Mouse (Mus musculus) left cerebral cortex, adult 9 months (tissue): ENCODE measurements around the gene LTO1.

Experiments
- DNase-seq, 2 experiments: peaks; one replicate each; pipeline ENCODE4 v3.0.0; 2022; ENCODE audit warnings: low spot score in 2 of 2

The LTO1 gene

GRCm38 (mm10) chr7:144908705-144909104, 6.2 kb upstream of the LTO1 start:
- DNase-seq = peak in 1 of 2 experiments; percentile 44

DNA sequence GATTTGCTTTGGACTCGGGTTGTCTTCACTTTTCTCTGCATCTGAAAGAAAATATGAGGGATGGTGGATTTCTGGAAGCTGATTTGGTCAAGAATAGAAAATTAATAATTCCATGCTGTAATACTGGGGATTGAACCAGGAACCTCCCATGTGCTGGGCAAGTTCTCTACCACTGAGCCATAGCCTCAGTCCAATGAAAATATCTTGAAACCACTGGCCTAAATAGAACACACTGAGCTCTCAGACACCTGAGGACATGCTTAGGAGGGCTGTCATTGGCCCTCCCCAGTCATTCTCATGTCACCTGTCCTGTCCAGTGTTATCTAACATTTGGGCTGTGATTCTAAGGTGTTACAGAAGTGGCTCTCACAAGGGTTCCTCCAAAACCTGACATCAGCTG, 3.8 kb upstream of the LTO1 start:
- DNase-seq = peak in 1 of 2 experiments; percentile 68

DNA sequence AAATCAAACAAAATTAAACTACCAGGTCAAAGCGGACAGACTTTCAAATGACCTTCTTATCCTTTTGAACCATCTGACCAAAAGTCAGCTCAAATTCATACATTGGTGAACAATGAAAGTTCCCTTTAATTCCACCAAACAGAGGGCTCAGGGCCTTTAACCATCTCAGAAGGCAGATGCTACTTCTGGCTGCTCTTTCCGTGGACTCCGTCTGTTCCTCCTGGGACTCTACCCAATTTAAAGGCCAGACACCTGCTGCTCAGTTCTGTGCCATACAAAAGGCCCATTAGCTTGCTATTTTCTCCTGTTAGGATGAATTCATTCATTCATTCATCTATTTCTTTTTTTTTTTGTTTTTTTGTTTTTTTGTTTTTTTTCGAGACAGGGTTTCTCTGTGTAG, 2.0 kb upstream of the LTO1 start:
- no peak for DNase-seq

DNA sequence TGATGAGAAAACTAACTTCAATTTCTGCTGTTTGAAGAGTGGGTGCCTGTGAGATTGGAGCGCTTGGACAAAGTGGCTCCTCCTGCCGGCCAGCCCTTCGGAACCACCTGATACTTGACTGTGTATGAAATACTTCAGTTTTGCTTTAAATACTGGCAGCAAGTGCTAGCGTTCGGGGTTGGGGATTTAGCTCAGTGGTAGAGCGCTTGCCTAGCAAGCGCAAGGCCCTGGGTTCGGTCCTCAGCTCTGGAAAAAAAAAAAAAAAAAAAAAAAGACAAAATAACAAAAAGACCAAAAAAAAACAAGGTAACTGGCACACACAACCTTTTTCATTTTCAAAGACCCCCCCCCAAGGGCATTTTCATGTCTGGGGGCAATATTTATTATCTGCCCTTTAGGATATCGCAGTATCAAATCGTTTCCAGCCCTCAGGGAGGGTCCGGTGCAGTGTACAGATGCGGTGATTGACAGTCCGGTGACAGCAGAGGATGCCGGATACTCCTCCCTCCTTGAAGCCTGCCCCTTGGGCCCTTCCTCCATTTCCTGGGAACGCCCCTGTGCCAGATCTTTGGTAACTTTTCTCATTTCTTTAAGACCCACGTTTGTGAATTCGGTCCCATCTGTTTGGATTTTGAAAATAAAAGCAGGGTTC, 478 bp upstream of the LTO1 start:
- DNase-seq = peak; percentile 59 to 91

GRCm38 (mm10) chr7:144918823-144919222, 3.9 kb downstream of the LTO1 start:
- no peak for DNase-seq

DNA sequence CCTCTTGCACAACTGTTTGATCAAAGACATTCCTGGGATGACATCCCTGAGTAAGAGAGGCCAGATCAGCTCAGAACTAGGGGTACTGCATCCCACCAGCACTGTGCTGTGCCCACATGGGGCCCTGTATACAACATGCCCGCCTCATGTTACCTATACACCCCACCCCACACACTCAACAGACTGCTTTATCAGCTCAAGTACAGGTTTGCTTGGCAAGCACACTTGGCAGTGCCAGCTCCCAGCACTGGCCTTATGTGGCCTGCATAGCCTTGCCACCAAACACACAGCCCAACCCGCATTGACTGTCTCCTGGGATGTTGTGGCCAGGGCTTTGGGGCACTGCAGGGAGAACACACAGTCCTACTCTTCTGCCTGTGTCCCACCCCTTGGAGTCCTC, 12.7 kb downstream of the LTO1 start:
- DNase-seq = no peak

DNA sequence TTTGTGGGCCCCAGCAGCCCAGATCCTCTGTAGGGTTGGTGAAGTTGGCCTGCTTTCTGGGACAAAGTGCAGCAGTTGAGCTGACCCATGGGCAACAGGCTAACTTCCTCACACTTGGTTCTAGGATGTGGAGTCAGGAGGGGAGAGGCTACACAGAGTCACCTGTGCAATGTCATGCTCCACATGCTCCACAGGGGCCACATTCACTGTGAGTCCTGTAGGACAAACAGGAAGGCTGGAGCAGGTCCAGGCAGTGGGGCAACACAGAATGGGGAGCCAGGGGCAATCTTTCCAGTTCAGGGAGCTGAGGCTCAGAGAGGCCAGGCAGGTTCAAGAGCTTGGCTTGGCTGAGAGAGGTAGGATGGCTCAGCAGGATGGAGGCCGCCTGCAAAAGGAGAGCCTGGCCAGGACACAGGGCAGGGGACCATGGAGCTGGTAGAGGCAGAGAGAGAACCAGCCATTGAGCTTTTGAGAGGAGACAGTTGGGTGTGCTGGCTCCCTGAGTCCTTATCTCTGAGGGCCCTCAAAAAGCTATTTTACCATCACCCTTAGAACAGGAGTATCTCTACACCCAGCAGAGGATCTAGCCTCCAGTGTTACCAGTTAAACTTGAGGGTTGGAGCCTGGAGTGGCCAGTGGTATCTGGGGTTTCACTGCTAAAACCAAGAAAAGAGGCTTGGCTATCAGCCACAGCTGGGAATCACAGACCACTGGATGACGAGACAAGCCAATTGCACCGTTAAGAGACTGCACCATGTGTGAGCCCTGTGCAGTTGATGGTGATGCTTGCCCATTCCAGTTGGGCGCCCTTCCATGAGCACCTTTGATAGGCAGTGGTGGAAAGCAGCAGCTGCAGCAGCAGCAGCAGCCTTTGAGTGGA, 13.3 kb downstream of the LTO1 start:
- no peak for DNase-seq

GRCm38 (mm10) chr7:144928889-144929210, 13.9 kb downstream of the LTO1 start:
- no peak for DNase-seq

DNA sequence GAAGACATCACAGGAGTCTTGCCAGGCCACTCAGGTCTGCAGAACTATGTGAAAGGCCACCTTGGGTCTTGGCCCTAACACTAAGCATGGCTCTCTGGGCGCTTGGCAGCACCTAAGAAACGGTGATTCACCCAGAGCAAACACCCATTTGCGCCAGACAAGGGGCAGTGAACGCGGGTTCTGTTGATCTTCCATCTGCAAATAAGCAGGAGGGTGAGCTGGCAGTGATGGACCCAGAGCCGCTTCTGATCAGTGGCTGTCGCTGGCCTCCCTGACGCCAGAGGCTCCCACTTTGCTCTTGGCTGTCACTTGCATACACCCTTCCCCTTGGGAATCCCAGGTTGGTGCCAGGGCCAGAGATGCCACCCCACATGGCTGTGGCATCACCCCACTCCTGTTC, 14.6 kb downstream of the LTO1 start:
- DNase-seq = no peak

- no peak for DNase-seq
These were observed 15.0 kb downstream of the LTO1 start for GRCm38 (mm10) chr7:144929931-144930330.

- DNase-seq = no peak
These were observed 16.9 kb downstream of the LTO1 start for GRCm38 (mm10) chr7:144931778-144932177.

- no peak for DNase-seq
These were observed 17.6 kb downstream of the LTO1 start for GRCm38 (mm10) chr7:144932389-144932937.

DNA sequence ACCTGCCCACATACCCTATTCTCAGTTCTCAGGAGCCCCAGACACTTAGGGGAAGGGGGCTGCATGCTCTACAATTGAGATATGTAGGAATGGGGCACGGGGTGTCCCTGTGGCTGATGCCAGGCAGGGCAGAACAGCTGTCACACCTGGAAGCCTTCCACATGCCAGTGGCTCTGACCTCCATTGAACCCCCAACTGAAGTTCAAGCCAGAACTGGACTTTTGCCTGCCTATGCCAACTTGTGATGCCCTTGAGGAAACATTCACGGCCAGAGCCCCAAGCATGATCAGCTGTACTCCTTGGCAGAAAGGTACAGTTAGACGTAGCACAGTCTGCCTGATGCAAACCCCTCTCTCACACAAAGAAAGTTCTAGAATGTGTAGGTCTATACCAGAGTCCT, 18.4 kb downstream of the LTO1 start:
- DNase-seq = no peak

DNA sequence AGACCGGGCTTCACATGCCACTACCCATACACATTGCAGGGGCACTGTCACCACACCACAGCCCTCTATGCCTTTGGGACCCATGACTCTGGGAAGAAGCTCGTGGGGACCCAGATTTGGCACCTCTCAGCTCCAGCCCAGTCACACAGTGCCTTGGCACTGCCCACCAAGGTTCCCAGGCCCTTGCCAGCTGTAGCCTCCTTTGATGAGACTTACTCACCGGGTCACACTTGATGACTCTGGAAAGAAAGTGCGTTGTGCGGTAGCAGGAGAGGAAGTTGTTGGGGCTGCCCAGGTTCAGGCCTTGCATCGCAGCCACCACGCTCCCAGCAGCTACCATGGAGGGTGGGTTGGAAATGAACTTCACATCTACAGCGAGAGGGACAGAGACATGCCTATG, 18.9 kb downstream of the LTO1 start:
- no peak for DNase-seq

DNA sequence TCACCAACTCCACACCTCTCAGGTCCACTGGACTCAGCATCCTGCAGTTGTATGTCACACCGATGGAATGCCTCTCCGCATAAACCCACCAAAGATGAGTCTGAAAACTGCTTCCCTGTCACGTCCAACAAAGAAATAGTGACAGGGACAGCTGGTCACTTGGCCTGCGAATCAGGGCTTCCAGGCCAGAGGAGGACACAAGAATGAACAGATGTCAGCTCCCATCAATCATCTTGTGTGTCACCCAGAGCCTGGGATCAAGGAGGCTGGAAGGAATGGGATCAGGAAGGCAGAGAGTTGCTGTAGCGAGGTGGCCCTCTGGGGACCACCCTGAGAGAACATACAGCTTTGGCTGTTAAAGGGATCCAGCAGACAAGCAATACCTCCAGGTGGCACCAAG, 20.0 kb downstream of the LTO1 start:
- no peak for DNase-seq

GRCm38 (mm10) chr7:144935563-144935962, 20.7 kb downstream of the LTO1 start:
- peak in 1 of 2 experiments; percentile 64 for DNase-seq

DNA sequence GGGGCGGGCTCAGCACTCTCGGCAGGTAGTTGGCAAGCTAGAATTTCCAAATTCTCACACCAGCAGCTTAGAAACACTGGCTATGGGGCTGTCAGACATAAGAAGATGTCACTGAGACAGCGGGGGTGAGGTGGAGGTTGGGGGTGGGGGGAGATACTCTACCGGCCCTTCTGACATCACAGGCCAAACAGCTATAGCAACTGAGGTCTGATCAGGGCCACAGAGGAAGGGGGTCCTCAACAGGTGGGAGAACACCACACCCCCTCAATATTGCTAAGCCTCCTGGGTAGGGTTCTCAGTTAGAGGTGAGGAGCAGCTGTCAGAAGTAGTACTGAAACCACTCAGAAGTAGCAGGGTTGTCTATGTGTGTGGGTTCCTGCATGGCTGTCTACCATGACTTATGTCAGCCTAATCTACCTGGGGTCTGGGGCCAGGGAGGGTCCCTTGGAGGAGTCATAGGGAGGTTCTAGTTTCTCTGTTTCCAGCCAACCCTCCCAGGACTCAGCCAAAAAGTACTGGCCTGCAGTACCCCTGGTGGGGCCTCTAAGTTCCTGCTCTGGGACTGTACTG, 21.5 kb downstream of the LTO1 start:
- no peak for DNase-seq

- peak in 1 of 2 experiments; percentile 90 for DNase-seq
These were observed 22.6 kb downstream of the LTO1 start for GRCm38 (mm10) chr7:144937490-144937889.

DNA sequence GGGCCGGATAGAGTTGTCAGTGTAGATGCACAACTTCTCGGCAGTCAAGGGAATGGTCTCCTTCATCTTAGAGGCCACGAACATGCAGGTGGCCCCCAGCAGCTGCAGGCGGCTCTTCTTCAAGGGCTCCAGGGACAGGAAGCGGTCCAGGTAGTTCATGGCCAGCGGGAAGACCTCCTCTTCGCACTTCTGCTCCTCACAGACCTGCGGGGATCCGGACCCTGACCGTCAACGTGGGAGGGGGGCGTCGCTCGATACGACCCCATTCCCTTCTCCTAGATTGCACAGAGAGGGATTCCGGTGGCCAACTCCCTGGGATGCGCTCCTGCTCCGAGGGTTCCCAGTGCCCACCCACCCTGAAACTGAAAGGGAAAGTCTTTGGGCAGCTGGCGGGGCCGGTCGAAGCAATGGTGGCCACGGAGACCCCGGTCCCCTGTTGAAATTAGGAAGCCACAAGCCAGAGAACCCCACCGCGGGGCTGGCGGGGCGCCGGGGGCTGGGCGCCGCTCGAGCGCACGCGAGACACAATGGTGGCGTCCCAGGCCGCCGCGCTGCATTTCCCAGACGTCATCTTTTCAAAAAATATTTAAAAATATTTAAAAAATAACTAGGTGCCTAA, 23.1 kb downstream of the LTO1 start:
- DNase-seq = no peak

- no peak for DNase-seq
These were observed 23.9 kb downstream of the LTO1 start for GRCm38 (mm10) chr7:144938661-144939343.

DNA sequence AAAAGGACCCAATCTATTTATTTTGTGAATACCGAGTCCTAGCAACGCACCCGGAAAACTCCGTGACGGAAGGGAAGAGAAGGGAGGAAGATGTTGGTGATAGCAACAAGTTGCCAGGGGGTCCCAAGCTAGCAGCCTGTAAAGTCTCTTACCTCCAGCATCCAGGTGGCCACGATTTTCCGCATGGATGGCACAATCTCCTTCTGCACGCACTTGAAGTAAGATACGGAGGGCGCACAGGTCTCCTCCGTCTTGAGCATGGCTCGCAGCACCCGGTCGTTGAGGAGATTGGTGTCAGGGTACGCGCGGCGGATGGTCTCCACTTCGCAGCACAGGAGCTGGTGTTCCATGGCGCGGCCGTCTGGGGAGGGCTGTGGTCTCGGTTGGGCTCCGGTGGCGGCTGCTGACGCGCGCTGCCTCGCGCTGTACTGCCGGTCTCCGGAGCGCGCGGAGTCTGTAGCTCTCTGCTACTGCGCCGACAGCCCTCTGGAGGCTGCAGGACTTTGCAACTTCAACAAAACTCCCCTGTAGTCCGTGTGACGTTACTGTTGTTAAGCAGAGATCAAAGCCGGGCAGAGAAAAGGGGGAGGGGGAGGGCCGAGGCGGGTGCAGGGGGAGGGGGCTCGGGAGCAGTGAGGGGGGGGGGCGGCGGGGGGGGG, 24.6 kb downstream of the LTO1 start, which contains the start of gene Ccnd1:
TSS of gene Ccnd1 (minus strand) at position 582 of the 659 bp plus-strand sequence.
- DNase-seq = peak in 1 of 2 experiments; percentile 58
